Mouse (Mus musculus) neural tube, embryonic 14.5 days (tissue): Measurements from ENCODE around the gene Tmco3. TPM values are rescaled to one million over a fixed set of nuclear protein-coding genes. Genes with fewer than 3 reads are reported as not detected.

Experiments
- ATAC-seq: fragments of 200-750 bp; cut with Nextera tagmentation; 2 replicates; pipeline ENCODE4 v1.8.0; 2017; ENCODE audit warnings: low read depth, mild to moderate bottlenecking, moderate TSS enrichment, moderate library complexity
- H3K27ac ChIP-seq: fragments of 300-500 bp; sonication (generic); 2 replicates; pipeline ENCODE4 v1.5.1; 2014; ENCODE audit warnings: low read depth, mild to moderate bottlenecking, control low read depth, low read length, moderate library complexity, mixed read lengths
- H3K27me3 ChIP-seq: fragments of 300-500 bp; sonication (generic); 2 replicates; pipeline ENCODE4 v1.6.1; 2014; ENCODE audit warnings: low read length; ENCODE audit not compliant: control insufficient read depth, insufficient read depth
- H3K36me3 ChIP-seq: fragments of 300-500 bp; sonication (generic); 2 replicates; pipeline ENCODE4 v1.6.1; 2014; ENCODE audit warnings: low read length, mixed read lengths; ENCODE audit not compliant: control insufficient read depth, insufficient read depth
- H3K4me1 ChIP-seq: fragments of 300-500 bp; sonication (generic); 2 replicates; pipeline ENCODE4 v1.6.1; 2014; ENCODE audit warnings: low read length; ENCODE audit not compliant: control insufficient read depth, insufficient read depth
- H3K4me2 ChIP-seq: fragments of 300-500 bp; sonication (generic); 2 replicates; pipeline ENCODE4 v1.6.1; 2014; ENCODE audit warnings: mild to moderate bottlenecking, low read depth, low read length, control low read depth
- H3K4me3 ChIP-seq: fragments of 300-500 bp; sonication (generic); 2 replicates; pipeline ENCODE4 v1.5.1; 2014; ENCODE audit warnings: low read depth, low read length, control low read depth, mixed read lengths
- H3K9ac ChIP-seq: fragments of 300-500 bp; sonication (generic); replicated peaks from 2 replicates; pipeline ENCODE4 v1.6.1; 2014; ENCODE audit warnings: low read depth, mild to moderate bottlenecking, control low read depth, low read length, mixed read lengths
- H3K9me3 ChIP-seq: fragments of 300-500 bp; sonication (generic); 2 replicates; pipeline ENCODE4 v1.6.1; 2016; ENCODE audit warnings: low read length; ENCODE audit not compliant: control insufficient read depth
- WGBS: fragments of 180-500 bp; shearing (Covaris S2); extraction: QIAGEN DNeasy Blood & Tissue Kit; methylation state at CpG from one replicate; pipeline ENCODE4 v1.1.7; 2014; 5-methylcytosine and 5-hydroxymethylcytosine counted together
- polyA plus RNA-seq: library from polyadenylated mRNA; unstranded; fragments of >200 nt; fragmentation: Nextera tagmentation; extraction: Ambion mirVana; gene quantifications from 2 replicates; pipeline ENCODE4 v1.2.1, GENCODE M21; 2014

The Tmco3 gene
- polyA plus RNA-seq, result 47.8 and 56.3 TPM in 2 replicates

DNA sequence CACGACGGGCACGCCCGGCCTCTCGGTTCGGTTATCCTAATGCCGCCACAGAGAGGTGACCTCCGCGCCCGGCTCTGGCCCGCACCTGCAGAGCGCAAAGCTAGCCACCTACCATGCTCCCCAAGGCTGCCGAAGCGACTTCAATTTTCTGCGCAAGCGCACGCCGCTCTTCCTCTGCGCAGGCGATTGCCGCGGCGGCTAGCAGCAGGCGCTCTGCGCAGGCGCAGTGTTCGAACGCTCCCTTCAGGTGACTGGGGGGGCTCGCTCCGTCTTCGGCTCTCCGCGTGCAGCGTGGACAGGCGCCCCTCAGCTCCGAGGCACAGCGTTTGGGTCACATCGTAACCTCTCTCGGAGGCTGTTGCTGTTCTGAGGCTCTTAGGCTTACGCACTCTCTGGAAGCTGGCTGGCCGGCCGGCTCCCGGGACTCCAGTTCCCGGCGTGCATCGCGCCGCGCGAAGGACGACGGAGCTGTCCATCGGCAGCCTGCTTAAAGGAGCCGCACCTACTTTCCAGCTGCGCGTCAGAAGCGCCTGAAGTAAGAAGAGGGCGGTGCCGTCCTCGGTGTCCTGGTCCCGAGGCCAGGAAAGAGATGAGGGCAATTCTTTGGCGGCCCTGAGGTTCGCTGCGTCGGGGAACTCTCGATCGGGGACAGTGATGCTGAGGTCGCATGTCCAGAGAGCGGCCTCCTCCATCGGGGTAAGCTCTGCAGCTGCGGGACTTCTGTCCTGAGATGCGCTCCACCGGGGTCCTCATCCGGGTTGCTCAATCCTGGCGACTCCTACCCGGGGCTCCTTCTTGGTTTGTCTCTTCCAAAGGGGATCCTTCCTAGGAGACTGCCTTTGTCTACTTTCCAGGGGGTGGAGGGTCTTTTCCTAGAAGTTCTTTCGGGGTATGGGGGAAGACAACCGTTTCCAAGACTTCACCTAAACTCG, at the start of gene Tmco3, which contains the start of gene Dcun1d2:
TSS of gene Tmco3 (plus strand) at position 499 of the 932 bp plus-strand sequence.
TSS of gene Dcun1d2 (minus strand) at position 440 of the 932 bp plus-strand sequence.
- peak within 1 kb of the TSS; percentile 97 for H3K4me2 ChIP-seq
- no peaks in the 10 kb centered on the region for H3K9me3 ChIP-seq
- peak within 1 kb of the TSS; percentile 54 for H3K9ac ChIP-seq
- H3K27me3 ChIP-seq, result no peaks in the 10 kb centered on the region
- under 1% methylated on average over 79 of the region's 79 CpGs for WGBS
- H3K27ac ChIP-seq, result peak within 1 kb of the TSS; percentile 81
- peak; percentile 95 for ATAC-seq
- peaks cover 4% of the 10 kb centered on the region; the same call in 1 of the 2 replicates for H3K36me3 ChIP-seq
- peak within 1 kb of the TSS; percentile 91 for H3K4me3 ChIP-seq
- H3K4me1 ChIP-seq, result peaks cover 10% of the 10 kb centered on the region

DNA sequence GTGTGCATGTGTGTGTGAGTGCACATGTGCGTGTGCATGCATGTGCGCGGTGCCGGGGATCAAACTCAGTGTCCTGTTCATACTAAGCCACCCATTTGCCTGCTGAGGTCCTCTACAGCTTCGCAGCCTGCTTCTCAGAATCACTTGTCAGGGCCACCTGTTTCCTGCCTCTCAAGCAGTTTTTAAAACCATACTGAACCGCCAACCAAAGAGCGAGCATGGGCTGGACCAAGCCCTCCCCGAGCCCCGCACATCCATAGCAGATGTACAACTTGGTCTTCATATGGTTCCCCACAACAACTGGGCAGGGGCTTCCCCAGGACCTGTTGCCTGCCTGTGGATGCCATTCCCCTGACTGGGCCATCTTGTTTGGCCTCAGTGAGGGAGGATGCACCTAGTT, 47.9 kb upstream of the Tmco3 start:
- no peaks in the 10 kb centered on the region for H3K36me3 ChIP-seq
- no peak overlapping the region for H3K4me3 ChIP-seq
- no peak overlapping the region for H3K9ac ChIP-seq
- H3K9me3 ChIP-seq, result no peaks in the 10 kb centered on the region
- H3K4me2 ChIP-seq, result no peak overlapping the region
- H3K4me1 ChIP-seq, result no peaks in the 10 kb centered on the region
- 90% methylated on average over 9 of the region's 9 CpGs for WGBS
- no peaks in the 10 kb centered on the region for H3K27me3 ChIP-seq
- ATAC-seq, result no peak
- H3K27ac ChIP-seq, result no peak overlapping the region

GRCm38 (mm10) chr8:13240691-13241090, 47.3 kb upstream of the Tmco3 start:
- Histone ChIP-seq H3K9ac (no peak overlapping the region), H3K27ac (no peak overlapping the region), H3K27me3 (no peaks in the 10 kb centered on the region), H3K4me2 (no peak overlapping the region), H3K4me3 (no peak overlapping the region), H3K4me1 (no peaks in the 10 kb centered on the region), H3K9me3 (no peaks in the 10 kb centered on the region), H3K36me3 (no peaks in the 10 kb centered on the region)
- WGBS, result 83% methylated on average over 7 of the region's 7 CpGs
- ATAC-seq, result no peak

DNA sequence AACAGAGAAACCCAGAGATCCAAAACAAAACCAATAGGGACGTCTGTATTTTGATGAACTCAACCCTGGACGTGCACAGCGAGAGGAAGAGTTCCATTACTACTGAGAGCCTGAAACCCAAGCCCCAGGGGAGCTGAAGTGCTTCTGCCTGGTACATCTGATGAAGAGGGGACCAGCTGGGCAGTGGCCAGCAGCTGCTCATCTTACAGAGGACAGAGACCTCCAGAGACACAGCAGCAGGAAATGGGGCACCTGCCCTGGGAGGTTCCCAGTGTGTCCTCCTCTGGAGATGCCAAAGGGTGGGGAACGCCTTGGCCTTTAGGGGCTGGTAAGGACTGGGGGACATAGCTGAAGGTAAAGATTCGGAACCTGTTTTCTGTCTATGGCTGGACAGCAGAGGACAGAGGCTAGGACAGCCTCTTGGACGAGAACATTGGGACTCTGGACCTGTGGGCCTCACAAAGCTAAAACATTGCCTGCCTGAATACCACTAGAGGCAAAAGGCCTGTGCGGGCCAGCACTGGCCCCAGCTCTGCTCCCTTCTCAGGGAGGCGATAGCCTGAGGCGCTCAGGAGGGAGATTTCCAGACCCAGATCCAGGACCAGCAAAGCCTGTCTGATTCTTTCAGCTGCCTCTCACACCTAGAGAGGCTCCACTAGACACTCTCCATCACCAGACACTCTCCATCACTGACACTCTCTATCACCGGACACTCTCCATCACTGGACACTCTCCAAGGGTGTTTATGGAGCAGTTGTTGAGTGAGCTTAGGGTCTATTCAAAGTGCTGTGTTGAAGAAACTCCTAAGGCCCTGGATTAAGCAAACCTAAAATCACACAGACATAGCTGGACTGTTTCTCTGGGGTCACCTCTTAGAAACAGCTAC, 44.8 kb upstream of the Tmco3 start:
- H3K9me3 ChIP-seq, result no peaks in the 10 kb centered on the region
- WGBS, result 78% methylated on average over 10 of the region's 10 CpGs
- H3K4me2 ChIP-seq, result no peak overlapping the region
- no peaks in the 10 kb centered on the region for H3K27me3 ChIP-seq
- no peak overlapping the region for H3K9ac ChIP-seq
- H3K4me3 ChIP-seq, result no peak overlapping the region
- no peaks in the 10 kb centered on the region for H3K4me1 ChIP-seq
- no peak for ATAC-seq
- no peak overlapping the region for H3K27ac ChIP-seq
- no peaks in the 10 kb centered on the region for H3K36me3 ChIP-seq

- H3K9me3 ChIP-seq, result no peaks in the 10 kb centered on the region
- H3K4me2 ChIP-seq, result no peak overlapping the region
- H3K4me1 ChIP-seq, result no peaks in the 10 kb centered on the region
- H3K4me3 ChIP-seq, result no peak overlapping the region
- no peaks in the 10 kb centered on the region for H3K27me3 ChIP-seq
- H3K36me3 ChIP-seq, result no peaks in the 10 kb centered on the region
- no peak overlapping the region for H3K27ac ChIP-seq
- WGBS, result 90% methylated on average over 11 of the region's 11 CpGs
- H3K9ac ChIP-seq, result no peak overlapping the region
- no peak for ATAC-seq
Measured at GRCm38 (mm10) chr8:13244343-13244880, 43.6 kb upstream of the Tmco3 start.

DNA sequence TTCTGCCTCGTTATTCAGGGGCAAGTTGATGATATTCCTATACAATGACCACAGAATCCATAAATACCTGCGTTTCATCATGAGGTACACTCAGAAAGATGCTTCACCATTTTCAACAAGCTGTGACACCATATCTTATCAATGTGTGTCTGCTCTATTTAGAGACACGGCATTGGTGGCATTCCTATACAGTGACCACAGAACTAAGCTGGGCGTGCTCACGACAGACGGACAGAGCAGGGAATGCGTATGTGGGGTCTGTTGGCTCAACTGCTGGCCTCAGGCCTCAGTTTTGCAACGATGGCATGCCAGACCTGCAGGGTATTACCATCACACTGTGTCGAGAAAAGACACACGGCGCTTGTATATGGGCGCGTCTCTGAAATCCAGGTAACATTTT, 35.2 kb upstream of the Tmco3 start:
- H3K4me1 ChIP-seq, result no peaks in the 10 kb centered on the region
- no peak overlapping the region for H3K9ac ChIP-seq
- H3K27ac ChIP-seq, result no peak overlapping the region
- H3K4me2 ChIP-seq, result no peak overlapping the region
- no peaks in the 10 kb centered on the region for H3K9me3 ChIP-seq
- ATAC-seq, result no peak
- no peak overlapping the region for H3K4me3 ChIP-seq
- H3K27me3 ChIP-seq, result no peaks in the 10 kb centered on the region
- 94% methylated on average over 13 of the region's 13 CpGs for WGBS
- peaks cover 19% of the 10 kb centered on the region for H3K36me3 ChIP-seq

- no peaks in the 10 kb centered on the region for H3K9me3 ChIP-seq
- no peak overlapping the region for H3K27ac ChIP-seq
- ATAC-seq, result no peak
- no peak overlapping the region for H3K4me2 ChIP-seq
- H3K9ac ChIP-seq, result no peak overlapping the region
- H3K36me3 ChIP-seq, result peaks cover 21% of the 10 kb centered on the region
- no peak overlapping the region for H3K4me3 ChIP-seq
- no peaks in the 10 kb centered on the region for H3K27me3 ChIP-seq
- H3K4me1 ChIP-seq, result no peaks in the 10 kb centered on the region
- WGBS, result 81% methylated on average over 5 of the region's 5 CpGs
Measured at GRCm38 (mm10) chr8:13253413-13253812, 34.6 kb upstream of the Tmco3 start.

DNA sequence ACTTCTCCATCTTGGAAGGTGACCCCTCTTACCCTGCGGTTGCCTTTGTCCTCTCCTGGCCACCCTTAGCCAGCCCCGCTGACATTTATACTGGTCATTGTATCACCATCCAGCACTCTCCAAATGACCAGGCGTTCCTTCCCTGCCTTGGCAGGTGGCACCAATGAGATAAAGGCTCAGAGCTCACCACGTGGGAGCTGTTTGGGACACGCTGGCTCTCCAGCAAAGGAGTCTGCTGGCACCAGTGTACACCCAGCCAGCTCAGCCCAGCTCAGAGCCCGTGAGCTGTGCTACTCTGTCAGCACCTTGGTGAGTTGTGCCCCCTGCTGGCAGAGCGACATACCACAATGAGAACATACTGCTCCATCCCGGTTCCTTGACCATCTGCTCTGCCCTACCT, 34.0 kb upstream of the Tmco3 start, which contains the start of gene Adprhl1:
TSS of gene Adprhl1 (minus strand) at position 144 of the 400 bp plus-strand sequence.
- Histone ChIP-seq H3K9me3 (no peaks in the 10 kb centered on the region), H3K36me3 (peaks cover 24% of the 10 kb centered on the region), H3K27me3 (no peaks in the 10 kb centered on the region), H3K9ac (no peak within 1 kb of the TSS), H3K4me2 (no peak within 1 kb of the TSS), H3K4me1 (no peaks in the 10 kb centered on the region), H3K4me3 (no peak within 1 kb of the TSS), H3K27ac (no peak within 1 kb of the TSS)
- ATAC-seq, result peak; percentile 69; the same call in 1 of the 2 replicates
- WGBS, result 36% methylated on average over 8 of the region's 8 CpGs
